Mouse (Mus musculus): ENCODE results near the gene Adam19. TPM values are rescaled to one million over a fixed set of nuclear protein-coding genes. Genes with fewer than 3 reads are reported as not detected.

The Adam19 gene
- total RNA-seq, 1 experiment = 43.8 TPM

- H3K4me1 ChIP-seq (ENCODE audit: control insufficient read depth in 2 of 2, insufficient read depth in 2 of 2, low read length in 2 of 2, poor library complexity in 1 of 2) = peaks cover 10 to 27% of the 10 kb centered on the region in 2 experiments; a peak in 3 of 4 replicates
- in situ Hi-C loops (cut with MboI; ENCODE audit: low sequenced_read_pairs in 2 of 2, unreplicated experiment in 2 of 2) = no loop called here
Observed at GRCm38 (mm10) chr11:46086446-46086845, 30.7 kb downstream of the Adam19 start.

GRCm38 (mm10) chr11:46089081-46089713 lies 33.4 kb downstream of the Adam19 start:
- H3K36me3 ChIP-seq (ENCODE audit: control insufficient read depth, insufficient read depth, low read length, poor library complexity, severe bottlenecking) = peaks cover 4% of the 10 kb centered on the region; the same call in 1 of the 2 replicates
- H3K9me3 ChIP-seq (ENCODE audit: control insufficient read depth, insufficient read depth, low read depth, low read length) = no peaks in the 10 kb centered on the region
- H3K4me1 ChIP-seq (ENCODE audit: control insufficient read depth in 2 of 2, insufficient read depth in 2 of 2, low read length in 2 of 2, poor library complexity in 1 of 2) = peaks cover 12 to 28% of the 10 kb centered on the region in 2 experiments; a peak in 3 of 4 replicates
- in situ Hi-C loops (cut with MboI; ENCODE audit: low sequenced_read_pairs in 2 of 2, unreplicated experiment in 2 of 2) = no loop called here
- no peak overlapping the region for H3K4me3 ChIP-seq (ENCODE audit: insufficient read depth in 1 of 2, low read depth in 1 of 2, low read length in 2 of 2, poor library complexity in 1 of 2, severe bottlenecking in 1 of 2)
- H3K27ac ChIP-seq (ENCODE audit: insufficient read depth, low read depth, low read length, poor library complexity, severe bottlenecking) = no peak overlapping the region; the same call in 1 of the 2 replicates
- TF ChIP-seq CHD2 (IDR thresholded peaks at IDR 0.05; ENCODE audit: low read depth, low read length) (no peak), ZNF384 (IDR thresholded peaks at IDR 0.05; ENCODE audit: low read depth, low read length) (no peak), ZC3H11A (IDR thresholded peaks at IDR 0.05; ENCODE audit: borderline replicate concordance, low read depth, low read length) (no peak), HCFC1 (IDR thresholded peaks at IDR 0.05; ENCODE audit: borderline replicate concordance, insufficient read depth, low read length) (no peak)
- no peak for DNase-seq (ENCODE audit: low read depth, low spot score)
- no peak overlapping the region; the same call in 1 of the 2 replicates for H3K9ac ChIP-seq (ENCODE audit: insufficient read depth, low read depth, low read length, poor library complexity, severe bottlenecking)

More at GRCm38 (mm10) chr11:46086446-46086845, 30.7 kb downstream of the Adam19 start:
- Histone ChIP-seq H3K36me3 (ENCODE audit: control insufficient read depth, insufficient read depth, low read length, poor library complexity, severe bottlenecking) (peaks cover 5% of the 10 kb centered on the region; the same call in 1 of the 2 replicates), H3K9ac (ENCODE audit: insufficient read depth, low read depth, low read length, poor library complexity, severe bottlenecking) (no peak overlapping the region), H3K27ac (ENCODE audit: insufficient read depth, low read depth, low read length, poor library complexity, severe bottlenecking) (no peak overlapping the region), H3K9me3 (ENCODE audit: control insufficient read depth, insufficient read depth, low read depth, low read length) (no peaks in the 10 kb centered on the region), H3K4me3 (ENCODE audit: insufficient read depth in 1 of 2, low read depth in 1 of 2, low read length in 2 of 2, poor library complexity in 1 of 2, severe bottlenecking in 1 of 2) (no peak overlapping the region)
- no peak for DNase-seq (ENCODE audit: low read depth, low spot score)
- TF ChIP-seq MAFK (IDR thresholded peaks at IDR 0.05; ENCODE audit: insufficient read depth, low read depth, low read length) = no peak
- TF ChIP-seq ZC3H11A (IDR thresholded peaks at IDR 0.05; ENCODE audit: borderline replicate concordance, low read depth, low read length) = no peak
- no peak for TF ChIP-seq ZNF384 (IDR thresholded peaks at IDR 0.05; ENCODE audit: low read depth, low read length)
- TF ChIP-seq HCFC1 (IDR thresholded peaks at IDR 0.05; ENCODE audit: borderline replicate concordance, insufficient read depth, low read length) = no peak
- no peak for TF ChIP-seq CHD2 (IDR thresholded peaks at IDR 0.05; ENCODE audit: low read depth, low read length)

- no peak for TF ChIP-seq ZNF384 (IDR thresholded peaks at IDR 0.05; ENCODE audit: low read depth, low read length)
- no peak for TF ChIP-seq ZC3H11A (IDR thresholded peaks at IDR 0.05; ENCODE audit: borderline replicate concordance, low read depth, low read length)
- TF ChIP-seq CHD2 (IDR thresholded peaks at IDR 0.05; ENCODE audit: low read depth, low read length) = no peak
- TF ChIP-seq HCFC1 (IDR thresholded peaks at IDR 0.05; ENCODE audit: borderline replicate concordance, insufficient read depth, low read length) = no peak
- TF ChIP-seq MAFK (IDR thresholded peaks at IDR 0.05; ENCODE audit: insufficient read depth, low read depth, low read length) = no peak
- in situ Hi-C loops (cut with MboI; ENCODE audit: low sequenced_read_pairs in 2 of 2, unreplicated experiment in 2 of 2) = no loop called here
- Histone ChIP-seq H3K4me3 (ENCODE audit: insufficient read depth in 1 of 2, low read depth in 1 of 2, low read length in 2 of 2, poor library complexity in 1 of 2, severe bottlenecking in 1 of 2) (no peak overlapping the region), H3K9me3 (ENCODE audit: control insufficient read depth, insufficient read depth, low read depth, low read length) (no peaks in the 10 kb centered on the region), H3K9ac (ENCODE audit: insufficient read depth, low read depth, low read length, poor library complexity, severe bottlenecking) (no peak overlapping the region), H3K27ac (ENCODE audit: insufficient read depth, low read depth, low read length, poor library complexity, severe bottlenecking) (peak overlapping the region; percentile 32; the same call in 1 of the 2 replicates), H3K36me3 (ENCODE audit: control insufficient read depth, insufficient read depth, low read length, poor library complexity, severe bottlenecking) (peaks cover 6% of the 10 kb centered on the region; the same call in 1 of the 2 replicates), H3K4me1 (ENCODE audit: control insufficient read depth in 2 of 2, insufficient read depth in 2 of 2, low read length in 2 of 2, poor library complexity in 1 of 2) (peaks cover 12 to 28% of the 10 kb centered on the region in 2 experiments; a peak in 3 of 4 replicates)
- no peak for DNase-seq (ENCODE audit: low read depth, low spot score)
Observed at GRCm38 (mm10) chr11:46090036-46090725, 34.4 kb downstream of the Adam19 start.

- Histone ChIP-seq H3K9ac (ENCODE audit: insufficient read depth, low read depth, low read length, poor library complexity, severe bottlenecking) (no peak overlapping the region), H3K27ac (ENCODE audit: insufficient read depth, low read depth, low read length, poor library complexity, severe bottlenecking) (no peak overlapping the region), H3K9me3 (ENCODE audit: control insufficient read depth, insufficient read depth, low read depth, low read length) (no peaks in the 10 kb centered on the region), H3K36me3 (ENCODE audit: control insufficient read depth, insufficient read depth, low read length, poor library complexity, severe bottlenecking) (peaks cover 3% of the 10 kb centered on the region; the same call in 1 of the 2 replicates), H3K4me1 (ENCODE audit: control insufficient read depth in 2 of 2, insufficient read depth in 2 of 2, low read length in 2 of 2, poor library complexity in 1 of 2) (peaks cover 12 to 35% of the 10 kb centered on the region in 2 experiments; a peak in 3 of 4 replicates), H3K4me3 (ENCODE audit: insufficient read depth in 1 of 2, low read depth in 1 of 2, low read length in 2 of 2, poor library complexity in 1 of 2, severe bottlenecking in 1 of 2) (no peak overlapping the region)
- DNase-seq (ENCODE audit: low read depth, low spot score) = no peak
- in situ Hi-C loops (cut with MboI; ENCODE audit: low sequenced_read_pairs in 2 of 2, unreplicated experiment in 2 of 2) = no loop called here
- no peak for TF ChIP-seq MAFK (IDR thresholded peaks at IDR 0.05; ENCODE audit: insufficient read depth, low read depth, low read length)
- no peak for TF ChIP-seq HCFC1 (IDR thresholded peaks at IDR 0.05; ENCODE audit: borderline replicate concordance, insufficient read depth, low read length)
- TF ChIP-seq ZC3H11A (IDR thresholded peaks at IDR 0.05; ENCODE audit: borderline replicate concordance, low read depth, low read length) = no peak
- TF ChIP-seq ZNF384 (IDR thresholded peaks at IDR 0.05; ENCODE audit: low read depth, low read length) = no peak
- TF ChIP-seq CHD2 (IDR thresholded peaks at IDR 0.05; ENCODE audit: low read depth, low read length) = no peak
Observed at GRCm38 (mm10) chr11:46090951-46091667, 35.3 kb downstream of the Adam19 start.

Measured in ES-E14 (cell line).